Mouse (Mus musculus) embryo, embryonic 10 days (tissue): ENCODE data around the gene Rptor.

Experiments used
- DNase-seq: peaks from one replicate; pipeline ENCODE4 v3.0.0-alpha.2; 2015; ENCODE audit warnings: low spot score

Gene Rptor

GRCm38 (mm10) chr11:119785661-119786384 lies 183.1 kb downstream of the Rptor start:
- DNase-seq, result no peak

GRCm38 (mm10) chr11:119786385-119786880 lies 183.7 kb downstream of the Rptor start:
- no peak for DNase-seq

- DNase-seq, result no peak
These were observed 185.8 kb downstream of the Rptor start for GRCm38 (mm10) chr11:119788488-119788887.

- DNase-seq, result no peak
These were observed 186.4 kb downstream of the Rptor start for GRCm38 (mm10) chr11:119788919-119789713.

GRCm38 (mm10) chr11:119791923-119792564 lies 189.3 kb downstream of the Rptor start:
- DNase-seq, result no peak

- peak; percentile 61 for DNase-seq
These were observed 190.7 kb downstream of the Rptor start for GRCm38 (mm10) chr11:119793378-119793777.

- no peak for DNase-seq
These were observed 191.3 kb downstream of the Rptor start for GRCm38 (mm10) chr11:119794020-119794419.

GRCm38 (mm10) chr11:119794671-119795070 lies 192.0 kb downstream of the Rptor start:
- no peak for DNase-seq

GRCm38 (mm10) chr11:119796406-119796805 lies 193.7 kb downstream of the Rptor start:
- no peak for DNase-seq

- DNase-seq, result no peak
These were observed 194.1 kb downstream of the Rptor start for GRCm38 (mm10) chr11:119796846-119797245.

- no peak for DNase-seq
These were observed 196.8 kb downstream of the Rptor start for GRCm38 (mm10) chr11:119799536-119799935.

GRCm38 (mm10) chr11:119801855-119802254 lies 199.2 kb downstream of the Rptor start:
- no peak for DNase-seq

- no peak for DNase-seq
These were observed 200.2 kb downstream of the Rptor start for GRCm38 (mm10) chr11:119802947-119803346.

- DNase-seq, result no peak
These were observed 201.7 kb downstream of the Rptor start for GRCm38 (mm10) chr11:119804392-119804791.

- DNase-seq, result no peak
These were observed 202.5 kb downstream of the Rptor start for GRCm38 (mm10) chr11:119805112-119805750.

- DNase-seq, result no peak
These were observed 203.8 kb downstream of the Rptor start for GRCm38 (mm10) chr11:119806539-119806938.

GRCm38 (mm10) chr11:119807431-119808031 lies 204.8 kb downstream of the Rptor start:
- no peak for DNase-seq

GRCm38 (mm10) chr11:119808647-119809280 lies 206.1 kb downstream of the Rptor start:
- no peak for DNase-seq

GRCm38 (mm10) chr11:119809309-119809708 lies 206.6 kb downstream of the Rptor start:
- DNase-seq, result no peak

GRCm38 (mm10) chr11:119811022-119811421 lies 208.3 kb downstream of the Rptor start:
- DNase-seq, result no peak

- DNase-seq, result no peak
These were observed 208.9 kb downstream of the Rptor start for GRCm38 (mm10) chr11:119811598-119811997.
